Mouse (Mus musculus) forebrain, postnatal 0 days (tissue): ENCODE results near the gene Ddx46. TPM values are rescaled to one million over a fixed set of nuclear protein-coding genes. Genes with fewer than 3 reads are reported as not detected.

Experiments
- ATAC-seq: fragments of 200-750 bp; cut with Nextera tagmentation; 2 replicates; pipeline ENCODE4 v1.8.0; 2017; ENCODE audit warnings: mild to moderate bottlenecking, moderate library complexity
- DNase-seq: peaks from one replicate; pipeline ENCODE4 v3.0.0-alpha.2; 2015
- H3K27ac ChIP-seq: fragments of 300-500 bp; sonication (generic); 2 replicates; pipeline ENCODE4 v1.5.1; 2014; ENCODE audit warnings: low read depth, mild to moderate bottlenecking, antibody characterized with exemption, low read length, moderate library complexity, mixed read lengths
- H3K27me3 ChIP-seq: fragments of 300-500 bp; sonication (generic); 2 replicates; pipeline ENCODE4 v1.6.1; 2014; ENCODE audit warnings: mild to moderate bottlenecking, low read length, mixed read lengths; ENCODE audit not compliant: insufficient read depth
- H3K36me3 ChIP-seq: fragments of 300-500 bp; sonication (generic); 2 replicates; pipeline ENCODE4 v1.6.1; 2014; ENCODE audit warnings: mild to moderate bottlenecking, moderate library complexity; ENCODE audit not compliant: insufficient read depth
- H3K4me1 ChIP-seq: fragments of 300-500 bp; sonication (generic); 2 replicates; pipeline ENCODE4 v1.6.1; 2014; ENCODE audit warnings: antibody characterized with exemption; ENCODE audit not compliant: insufficient read depth
- H3K4me2 ChIP-seq: fragments of 300-500 bp; sonication (generic); 2 replicates; pipeline ENCODE4 v1.6.1; 2014; ENCODE audit warnings: low read depth, mild to moderate bottlenecking, moderate library complexity
- H3K4me3 ChIP-seq: fragments of 300-500 bp; sonication (generic); 2 replicates; pipeline ENCODE4 v1.5.1; 2014; ENCODE audit warnings: low read depth, low read length, mixed read lengths
- H3K9ac ChIP-seq: fragments of 300-500 bp; sonication (generic); 2 replicates; pipeline ENCODE4 v1.6.1; 2014; ENCODE audit warnings: mild to moderate bottlenecking
- H3K9me3 ChIP-seq: fragments of 300-500 bp; sonication (generic); 2 replicates; pipeline ENCODE4 v1.6.1; 2016; ENCODE audit warnings: low read length
- CTCF ChIP-seq: sonication (generic); IDR thresholded peaks from 2 replicates; pipeline ENCODE4 v1.5.1; 2016; ENCODE audit warnings: antibody characterized with exemption, control low read depth, low read depth
- WGBS: fragments of 180-500 bp; shearing (Covaris S2); extraction: QIAGEN DNeasy Blood & Tissue Kit; methylation state at CpG from one replicate; pipeline ENCODE4 v1.1.7; 2014; 5-methylcytosine and 5-hydroxymethylcytosine counted together
- polyA plus RNA-seq: library from polyadenylated mRNA; unstranded; fragments of >200 nt; fragmentation: Nextera tagmentation; extraction: Ambion mirVana; gene quantifications from 2 replicates; pipeline ENCODE4 v1.2.1, GENCODE M21; 2015
- total RNA-seq: library from RNA; depleted of rRNA; stranded (reverse); fragments of >200 nt; gene quantifications from 2 replicates; pipeline ENCODE4 v1.2.3, GENCODE M21; 2014; rRNA removed

Gene Ddx46
- 28.0 and 34.7 TPM in 2 replicates for total RNA-seq
- 17.7 and 20.1 TPM in 2 replicates for polyA plus RNA-seq

- peaks cover 4% of the 10 kb centered on the region; the same call in 1 of the 2 replicates for H3K4me1 ChIP-seq
- peak within 1 kb of the TSS; percentile 48; the same call in 1 of the 2 replicates for H3K27ac ChIP-seq
- WGBS, result 5% methylated on average over 30 of the region's 30 CpGs
- peaks cover 32% of the 10 kb centered on the region for H3K36me3 ChIP-seq
- peak within 1 kb of the TSS; percentile 98 for H3K4me3 ChIP-seq
- no peaks in the 10 kb centered on the region for H3K9me3 ChIP-seq
- TF ChIP-seq CTCF, result peak; percentile 95
- peak within 1 kb of the TSS; percentile 78 for H3K9ac ChIP-seq
- peak; percentile 92 for DNase-seq
- peak within 1 kb of the TSS; percentile 60 for H3K4me2 ChIP-seq
- H3K27me3 ChIP-seq, result no peaks in the 10 kb centered on the region
- ATAC-seq, result peak; percentile 98
Observed at GRCm38 (mm10) chr13:55634639-55635127, at the start of gene Ddx46. TSS of gene Ddx46 (plus strand) at chr13:55635027.

- no peaks in the 10 kb centered on the region for H3K27me3 ChIP-seq
- no peak for TF ChIP-seq CTCF
- H3K9ac ChIP-seq, result no peak overlapping the region
- 76% methylated on average over 4 of the region's 4 CpGs for WGBS
- peak overlapping the region; percentile 91; the same call in 1 of the 2 replicates for H3K27ac ChIP-seq
- no peak overlapping the region for H3K4me2 ChIP-seq
- no peaks in the 10 kb centered on the region for H3K9me3 ChIP-seq
- H3K4me3 ChIP-seq, result no peak overlapping the region; the same call in 1 of the 2 replicates
- DNase-seq, result no peak
- ATAC-seq, result no peak
- H3K4me1 ChIP-seq, result peaks cover 3% of the 10 kb centered on the region; the same call in 1 of the 2 replicates
- H3K36me3 ChIP-seq, result peaks cover 24% of the 10 kb centered on the region
Observed at GRCm38 (mm10) chr13:55591961-55592490, 42.8 kb upstream of the Ddx46 start.

- peaks cover 3% of the 10 kb centered on the region; the same call in 1 of the 2 replicates for H3K4me1 ChIP-seq
- peak; percentile 28 for TF ChIP-seq CTCF
- ATAC-seq (peak; percentile 100), DNase-seq (peak; percentile 99)
- H3K27me3 ChIP-seq, result no peaks in the 10 kb centered on the region
- peaks cover 31% of the 10 kb centered on the region for H3K36me3 ChIP-seq
- peak overlapping the region; percentile 80 for H3K9ac ChIP-seq
- peak overlapping the region; percentile 80 for H3K4me3 ChIP-seq
- peak overlapping the region; percentile 91 for H3K27ac ChIP-seq
- H3K4me2 ChIP-seq, result peak overlapping the region; percentile 75
- no peaks in the 10 kb centered on the region for H3K9me3 ChIP-seq
- WGBS, result 4% methylated on average over 29 of the region's 29 CpGs
Observed at GRCm38 (mm10) chr13:55592512-55593253, 42.1 kb upstream of the Ddx46 start.

GRCm38 (mm10) chr13:55593254-55593747 lies 41.5 kb upstream of the Ddx46 start:
- Histone ChIP-seq H3K27me3 (no peaks in the 10 kb centered on the region), H3K4me2 (peak overlapping the region; percentile 75), H3K9ac (peak overlapping the region; percentile 80), H3K27ac (peak overlapping the region; percentile 79), H3K4me3 (peak overlapping the region; percentile 80), H3K9me3 (no peaks in the 10 kb centered on the region), H3K4me1 (peaks cover 3% of the 10 kb centered on the region; the same call in 1 of the 2 replicates), H3K36me3 (peaks cover 35% of the 10 kb centered on the region)
- TF ChIP-seq CTCF, result no peak
- DNase-seq, result no peak
- ATAC-seq, result peak; percentile 38
- 1% methylated on average over 31 of the region's 31 CpGs for WGBS

- peaks cover 3% of the 10 kb centered on the region; the same call in 1 of the 2 replicates for H3K4me1 ChIP-seq
- 74% methylated on average over 12 of the region's 12 CpGs for WGBS
- H3K27ac ChIP-seq, result no peak overlapping the region
- no peaks in the 10 kb centered on the region for H3K9me3 ChIP-seq
- DNase-seq (no peak), ATAC-seq (no peak)
- H3K4me2 ChIP-seq, result no peak overlapping the region
- H3K4me3 ChIP-seq, result no peak overlapping the region
- TF ChIP-seq CTCF, result no peak
- H3K36me3 ChIP-seq, result peaks cover 37% of the 10 kb centered on the region
- H3K9ac ChIP-seq, result no peak overlapping the region
- no peaks in the 10 kb centered on the region for H3K27me3 ChIP-seq
Observed at GRCm38 (mm10) chr13:55595375-55595774, 39.5 kb upstream of the Ddx46 start.

GRCm38 (mm10) chr13:55596802-55597201 lies 38.0 kb upstream of the Ddx46 start:
- no peak for TF ChIP-seq CTCF
- no peak overlapping the region for H3K4me2 ChIP-seq
- H3K27me3 ChIP-seq, result no peaks in the 10 kb centered on the region
- no peak overlapping the region for H3K4me3 ChIP-seq
- H3K27ac ChIP-seq, result no peak overlapping the region
- WGBS, result 96% methylated on average over 12 of the region's 12 CpGs
- peaks cover 37% of the 10 kb centered on the region for H3K36me3 ChIP-seq
- peaks cover 9% of the 10 kb centered on the region; the same call in 1 of the 2 replicates for H3K4me1 ChIP-seq
- no peak overlapping the region for H3K9ac ChIP-seq
- DNase-seq, result no peak
- no peak for ATAC-seq
- no peaks in the 10 kb centered on the region for H3K9me3 ChIP-seq
